Mouse (Mus musculus): Measurements from ENCODE around the gene A930017K11Rik.

GRCm38 (mm10) chr17:25968176-25968575, 15.8 kb upstream of the A930017K11Rik start:
- no peak for TF ChIP-seq GATA1 (IDR thresholded peaks at IDR 0.05; ENCODE audit: low read length)
- TF ChIP-seq TAL1 (IDR thresholded peaks at IDR 0.05; ENCODE audit: low read length): no peak

Measured in erythroblast, embryonic 14.5 days (primary cell).